Mouse (Mus musculus) spleen, adult 2 months (tissue): ENCODE data around the gene Smap2. TPM values are rescaled to one million over a fixed set of nuclear protein-coding genes. Genes with fewer than 3 reads are reported as not detected.

Experiments used
- DNase-seq, 2 experiments: peaks; one replicate each; pipeline versions ENCODE4 v3.0.0 to v3.0.0-alpha.2; 2012 to 2021; ENCODE audit warnings: low spot score in 2 of 2, low read depth in 1 of 2
- H3K27ac ChIP-seq: fragments of 200-500 bp; 2 replicates; pipeline ENCODE4 v1.5.1; 2012; ENCODE audit warnings: low read length, inconsistent platforms; ENCODE audit not compliant: insufficient read depth
- H3K27me3 ChIP-seq: fragments of 200-500 bp; 2 replicates; pipeline ENCODE4 v1.6.1; 2012; ENCODE audit warnings: mild to moderate bottlenecking, moderate library complexity, low read length, inconsistent platforms; ENCODE audit not compliant: control insufficient read depth, insufficient read depth
- H3K36me3 ChIP-seq: fragments of 200-500 bp; 2 replicates; pipeline ENCODE4 v1.6.1; 2012; ENCODE audit warnings: mild to moderate bottlenecking, low read length, inconsistent platforms; ENCODE audit not compliant: control insufficient read depth, insufficient read depth
- H3K4me1 ChIP-seq: fragments of 200-500 bp; 2 replicates; pipeline ENCODE4 v1.6.1; 2011; ENCODE audit warnings: inconsistent platforms; ENCODE audit not compliant: control insufficient read depth, insufficient read depth, insufficient read length
- H3K4me3 ChIP-seq: fragments of 200-500 bp; 2 replicates; pipeline ENCODE4 v1.5.1; 2011; ENCODE audit warnings: mild to moderate bottlenecking, inconsistent platforms; ENCODE audit not compliant: insufficient read depth, insufficient read length; ENCODE audit errors: extremely low read depth
- CTCF ChIP-seq: fragments of 200-500 bp; IDR thresholded peaks from 2 replicates; pipeline ENCODE4 v1.5.1; 2011; ENCODE audit warnings: mild to moderate bottlenecking, inconsistent platforms; ENCODE audit not compliant: insufficient read depth, insufficient read length, insufficient replicate concordance; ENCODE audit errors: extremely low read depth
- POLR2A ChIP-seq: fragments of 200-500 bp; IDR thresholded peaks from 2 replicates; pipeline ENCODE4 v1.6.1; 2011; ENCODE audit warnings: low read depth, low read length, inconsistent platforms
- WGBS: fragments of 180-500 bp; shearing (Covaris S2); methylation state at CpG from one replicate; pipeline ENCODE4 v1.1.7; 2018; 5-methylcytosine and 5-hydroxymethylcytosine counted together
- polyA plus RNA-seq: library from polyadenylated mRNA; depleted of rRNA; stranded (reverse); fragments of >200 nt; gene quantifications from 2 replicates; pipeline ENCODE4 v1.2.3, GENCODE M21; 2012

Gene Smap2
- polyA plus RNA-seq, 1 experiment = 63.7 TPM

DNA sequence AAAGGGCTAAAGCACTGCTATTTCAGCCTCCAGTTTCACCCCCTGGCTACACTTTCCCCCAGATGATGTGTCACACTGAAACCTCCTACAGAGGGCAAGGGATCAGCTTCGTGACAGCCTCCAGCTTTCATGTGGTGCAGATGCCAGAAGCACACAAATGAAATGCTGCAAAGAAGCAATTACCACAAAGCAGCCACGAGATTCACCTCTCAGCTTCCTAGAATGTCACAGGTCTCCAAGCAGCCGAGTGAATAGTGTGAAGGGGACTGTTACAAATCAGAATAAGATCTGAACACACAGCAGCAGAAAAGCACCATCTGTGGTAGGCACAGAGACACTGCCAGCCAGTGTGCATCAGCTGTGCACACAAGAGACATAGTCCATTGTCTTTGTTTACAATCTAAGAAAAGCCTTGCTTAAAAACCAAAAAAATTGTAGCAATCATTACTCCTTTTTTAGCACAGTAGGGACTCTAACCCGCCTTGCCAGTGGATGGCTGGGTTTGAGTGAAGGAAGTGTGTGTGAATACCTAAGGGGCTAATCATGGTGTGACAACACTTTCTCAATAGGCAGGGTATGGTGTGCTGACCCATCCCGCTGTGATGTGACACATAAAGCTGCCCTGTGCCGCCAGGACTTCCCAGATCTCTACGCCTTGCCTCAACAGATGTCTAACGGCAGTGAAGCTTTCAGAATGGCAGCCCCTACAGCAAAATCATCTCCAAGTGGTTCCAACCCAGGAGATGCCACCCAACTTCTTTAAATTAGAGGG is 14.5 kb downstream of the Smap2 start:
- Histone ChIP-seq H3K27me3 (no peaks in the 10 kb centered on the region), H3K36me3 (no peaks in the 10 kb centered on the region), H3K4me1 (peaks cover 38% of the 10 kb centered on the region), H3K4me3 (no peak overlapping the region), H3K27ac (peak overlapping the region; percentile 12)
- TF ChIP-seq POLR2A = no peak
- no peak for TF ChIP-seq CTCF
- DNase-seq = no peak
- 47% methylated on average over 8 of the region's 8 CpGs for WGBS

GRCm38 (mm10) chr4:121001659-121002058 is 15.4 kb downstream of the Smap2 start:
- DNase-seq = no peak
- no peak for TF ChIP-seq CTCF
- no peak for TF ChIP-seq POLR2A
- peaks cover 34% of the 10 kb centered on the region for H3K4me1 ChIP-seq
- WGBS = 61% methylated on average over 1 of the region's 1 CpGs
- no peaks in the 10 kb centered on the region for H3K36me3 ChIP-seq
- peak overlapping the region; percentile 27; the same call in 1 of the 2 replicates for H3K27ac ChIP-seq
- no peaks in the 10 kb centered on the region for H3K27me3 ChIP-seq
- H3K4me3 ChIP-seq = no peak overlapping the region

GRCm38 (mm10) chr4:121001042-121001441 is 16.0 kb downstream of the Smap2 start:
- no peak overlapping the region for H3K27ac ChIP-seq
- no peak for TF ChIP-seq POLR2A
- peak; percentile 37; the same call in 1 of the 2 replicates for TF ChIP-seq CTCF
- peaks cover 31% of the 10 kb centered on the region for H3K4me1 ChIP-seq
- no peaks in the 10 kb centered on the region for H3K36me3 ChIP-seq
- WGBS = 80% methylated on average over 2 of the region's 2 CpGs
- no peaks in the 10 kb centered on the region for H3K27me3 ChIP-seq
- DNase-seq = peak in 1 of 2 experiments; percentile 30
- H3K4me3 ChIP-seq = no peak overlapping the region

DNA sequence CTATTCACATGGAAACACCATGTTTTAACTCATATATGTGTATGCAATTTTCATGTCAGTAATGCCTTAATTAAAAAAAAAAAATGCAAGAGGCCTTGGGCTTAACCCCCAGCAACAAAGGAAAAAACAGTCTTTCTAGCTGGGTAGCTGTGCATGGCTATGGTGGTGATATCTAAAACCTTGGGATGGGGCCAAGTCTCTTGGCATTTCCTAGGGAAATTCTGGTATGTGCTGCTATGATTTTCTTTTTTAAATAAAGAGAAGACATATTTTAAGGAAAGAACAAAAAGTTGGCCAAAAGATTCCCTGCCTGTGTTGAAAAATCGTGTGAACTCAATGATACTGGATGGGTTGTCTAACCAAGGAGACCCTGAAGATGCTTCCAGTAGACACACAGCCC is 21.1 kb downstream of the Smap2 start:
- H3K27me3 ChIP-seq = no peaks in the 10 kb centered on the region
- H3K27ac ChIP-seq = no peak overlapping the region
- no peak for DNase-seq
- H3K4me3 ChIP-seq = no peak overlapping the region
- no peaks in the 10 kb centered on the region for H3K36me3 ChIP-seq
- no peak for TF ChIP-seq POLR2A
- TF ChIP-seq CTCF = no peak
- WGBS = 76% methylated on average over 1 of the region's 1 CpGs
- H3K4me1 ChIP-seq = peaks cover 21% of the 10 kb centered on the region

GRCm38 (mm10) chr4:120993025-120993424 is 24.0 kb downstream of the Smap2 start:
- Histone ChIP-seq H3K36me3 (peaks cover 3% of the 10 kb centered on the region), H3K4me3 (no peak overlapping the region), H3K27me3 (no peaks in the 10 kb centered on the region), H3K4me1 (peaks cover 13% of the 10 kb centered on the region), H3K27ac (0 out of 2 replicates have a peak overlapping the region, but pooled peaks have one; percentile 18)
- DNase-seq = no peak
- no peak for TF ChIP-seq POLR2A
- TF ChIP-seq CTCF = no peak
- 26% methylated on average over 1 of the region's 1 CpGs for WGBS

DNA sequence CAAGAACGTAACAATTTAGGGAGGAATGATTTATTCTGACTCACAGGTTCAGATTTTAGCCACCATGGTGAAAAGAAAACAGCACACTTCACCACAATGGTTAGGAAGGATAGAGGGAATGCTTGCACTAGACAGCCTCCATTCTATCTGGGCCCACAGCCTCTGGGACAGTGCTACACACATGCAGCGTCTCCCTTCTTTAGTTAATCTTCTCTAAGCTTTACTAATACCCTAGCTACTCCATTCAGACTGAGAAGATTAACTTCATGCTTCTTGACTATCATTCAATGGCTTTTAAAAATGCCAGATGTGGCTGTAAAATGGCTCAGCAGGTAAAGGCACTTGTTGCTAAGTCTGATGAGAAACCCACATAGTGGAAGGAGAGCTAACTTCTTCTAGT is 24.8 kb downstream of the Smap2 start:
- H3K27me3 ChIP-seq = no peaks in the 10 kb centered on the region
- H3K4me3 ChIP-seq = no peak overlapping the region
- H3K36me3 ChIP-seq = peaks cover 6% of the 10 kb centered on the region
- peaks cover 12% of the 10 kb centered on the region for H3K4me1 ChIP-seq
- DNase-seq = no peak
- TF ChIP-seq CTCF (no peak), POLR2A (no peak)
- H3K27ac ChIP-seq = peak overlapping the region; percentile 5; the same call in 1 of the 2 replicates
- 95% methylated on average over 2 of the region's 2 CpGs for WGBS

DNA sequence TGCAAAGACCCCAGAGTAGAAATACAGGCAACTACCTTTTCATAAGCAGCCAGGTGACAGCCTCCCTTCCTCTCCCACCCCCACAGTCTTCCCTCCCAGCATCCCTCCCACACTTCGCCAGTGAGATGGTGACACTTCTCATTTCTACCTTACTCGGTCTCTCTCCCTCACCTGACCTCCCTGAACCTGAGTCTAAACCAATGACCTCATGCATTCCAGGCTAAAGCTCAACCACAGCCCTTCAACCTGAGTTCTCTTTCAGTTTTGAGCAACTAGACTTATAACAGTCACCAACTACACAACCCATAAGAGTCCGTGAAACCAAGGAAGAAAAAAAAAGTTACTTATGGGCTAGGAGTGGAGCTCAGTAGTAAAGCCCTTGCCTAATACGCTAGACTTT is 29.7 kb downstream of the Smap2 start:
- no peak for DNase-seq
- Histone ChIP-seq H3K36me3 (peaks cover 16% of the 10 kb centered on the region), H3K27me3 (no peaks in the 10 kb centered on the region), H3K27ac (no peak overlapping the region), H3K4me1 (no peaks in the 10 kb centered on the region; the same call in none of the 2 replicates), H3K4me3 (no peak overlapping the region)
- WGBS = 60% methylated on average over 4 of the region's 4 CpGs
- no peak for TF ChIP-seq CTCF
- no peak for TF ChIP-seq POLR2A
